Mouse (Mus musculus): ENCODE results near the gene Wdr17. TPM values are rescaled to one million over a fixed set of nuclear protein-coding genes. Genes with fewer than 3 reads are reported as not detected.

The Wdr17 gene
- total and polyA plus RNA-seq, 2 experiments from 2014 or later = 17.8 to 24.3 TPM

GRCm38 (mm10) chr8:54792699-54793061 is 94.3 kb downstream of the Wdr17 start:
- WGBS = 45% methylated on average over 2 of the region's 2 CpGs
- no peak overlapping the region for H3K4me2 ChIP-seq (ENCODE audit: low read depth)
- H3K9ac ChIP-seq = no peak overlapping the region
- DNase-seq (no peak), ATAC-seq (no peak)
- no peaks in the 10 kb centered on the region for H3K9me3 ChIP-seq (ENCODE audit: low read length)
- H3K4me1 ChIP-seq (ENCODE audit: insufficient read depth) = no peaks in the 10 kb centered on the region
- H3K36me3 ChIP-seq (ENCODE audit: insufficient read depth) = no peaks in the 10 kb centered on the region
- TF ChIP-seq CTCF (IDR thresholded peaks at IDR 0.05; ENCODE audit: low read depth) = no peak
- no peak overlapping the region for H3K4me3 ChIP-seq (ENCODE audit: low read depth, low read length)
- H3K27ac ChIP-seq (ENCODE audit: low read depth, low read length) = no peak overlapping the region
- no peaks in the 10 kb centered on the region for H3K27me3 ChIP-seq (ENCODE audit: insufficient read depth, low read length)

- Histone ChIP-seq H3K9ac (no peak overlapping the region), H3K9me3 (ENCODE audit: low read length) (no peaks in the 10 kb centered on the region), H3K4me3 (ENCODE audit: low read depth, low read length) (no peak overlapping the region), H3K4me1 (ENCODE audit: insufficient read depth) (no peaks in the 10 kb centered on the region), H3K4me2 (ENCODE audit: low read depth) (no peak overlapping the region), H3K27me3 (ENCODE audit: insufficient read depth, low read length) (no peaks in the 10 kb centered on the region), H3K36me3 (ENCODE audit: insufficient read depth) (no peaks in the 10 kb centered on the region), H3K27ac (ENCODE audit: low read depth, low read length) (no peak overlapping the region)
- ATAC-seq (peak; percentile 45; the same call in 1 of the 2 replicates), DNase-seq (no peak)
- TF ChIP-seq CTCF (IDR thresholded peaks at IDR 0.05; ENCODE audit: low read depth) = no peak
- 40% methylated on average over 2 of the region's 2 CpGs for WGBS
These were observed 94.9 kb downstream of the Wdr17 start for GRCm38 (mm10) chr8:54791858-54792698.

GRCm38 (mm10) chr8:54780134-54780942 is 106.6 kb downstream of the Wdr17 start:
- 5% methylated on average over 16 of the region's 16 CpGs for WGBS
- peak overlapping the region; percentile 47 for H3K9ac ChIP-seq

GRCm38 (mm10) chr8:54779317-54780133 is 107.5 kb downstream of the Wdr17 start:
- DNase-seq = no peak
- H3K27me3 ChIP-seq (ENCODE audit: insufficient read depth, low read length) = no peaks in the 10 kb centered on the region
- peak; percentile 60 for ATAC-seq
- H3K9me3 ChIP-seq (ENCODE audit: low read length) = no peaks in the 10 kb centered on the region
- H3K36me3 ChIP-seq (ENCODE audit: insufficient read depth) = no peaks in the 10 kb centered on the region
- WGBS = 1% methylated on average over 23 of the region's 23 CpGs
- peak overlapping the region; percentile 62 for H3K27ac ChIP-seq (ENCODE audit: low read depth, low read length)
- H3K4me1 ChIP-seq (ENCODE audit: insufficient read depth) = no peaks in the 10 kb centered on the region
- H3K4me3 ChIP-seq (ENCODE audit: low read depth, low read length) = peak overlapping the region; percentile 40
- H3K9ac ChIP-seq = peak overlapping the region; percentile 47
- TF ChIP-seq CTCF (IDR thresholded peaks at IDR 0.05; ENCODE audit: low read depth) = no peak
- peak overlapping the region; percentile 77 for H3K4me2 ChIP-seq (ENCODE audit: low read depth)

More at GRCm38 (mm10) chr8:54780134-54780942, 106.6 kb downstream of the Wdr17 start:
- H3K4me2 ChIP-seq (ENCODE audit: low read depth) = peak overlapping the region; percentile 77
- H3K4me3 ChIP-seq (ENCODE audit: low read depth, low read length) = peak overlapping the region; percentile 40
- H3K9me3 ChIP-seq (ENCODE audit: low read length) = no peaks in the 10 kb centered on the region
- peak; percentile 91 for ATAC-seq
- H3K4me1 ChIP-seq (ENCODE audit: insufficient read depth) = no peaks in the 10 kb centered on the region
- H3K36me3 ChIP-seq (ENCODE audit: insufficient read depth) = no peaks in the 10 kb centered on the region
- no peak for TF ChIP-seq CTCF (IDR thresholded peaks at IDR 0.05; ENCODE audit: low read depth)
- H3K27me3 ChIP-seq (ENCODE audit: insufficient read depth, low read length) = no peaks in the 10 kb centered on the region
- peak overlapping the region; percentile 62 for H3K27ac ChIP-seq (ENCODE audit: low read depth, low read length)
- DNase-seq = peak; percentile 75

- peak; percentile 16 for DNase-seq
- H3K27me3 ChIP-seq (ENCODE audit: insufficient read depth, low read length) = no peaks in the 10 kb centered on the region
- H3K9ac ChIP-seq = no peak overlapping the region
These were observed 110.0 kb downstream of the Wdr17 start for GRCm38 (mm10) chr8:54777012-54777411.

GRCm38 (mm10) chr8:54776241-54776640 is 110.7 kb downstream of the Wdr17 start:
- Histone ChIP-seq H3K9me3 (ENCODE audit: low read length) (no peaks in the 10 kb centered on the region), H3K36me3 (ENCODE audit: insufficient read depth) (no peaks in the 10 kb centered on the region), H3K4me3 (ENCODE audit: low read depth, low read length) (no peak overlapping the region), H3K4me1 (ENCODE audit: insufficient read depth) (no peaks in the 10 kb centered on the region), H3K4me2 (ENCODE audit: low read depth) (no peak overlapping the region), H3K27me3 (ENCODE audit: insufficient read depth, low read length) (no peaks in the 10 kb centered on the region), H3K9ac (no peak overlapping the region), H3K27ac (ENCODE audit: low read depth, low read length) (no peak overlapping the region)
- no peak for TF ChIP-seq CTCF (IDR thresholded peaks at IDR 0.05; ENCODE audit: low read depth)
- no peak for ATAC-seq
- no peak for DNase-seq

More at GRCm38 (mm10) chr8:54777012-54777411, 110.0 kb downstream of the Wdr17 start:
- H3K36me3 ChIP-seq (ENCODE audit: insufficient read depth) = no peaks in the 10 kb centered on the region
- no peak overlapping the region for H3K27ac ChIP-seq (ENCODE audit: low read depth, low read length)
- H3K9me3 ChIP-seq (ENCODE audit: low read length) = no peaks in the 10 kb centered on the region
- ATAC-seq = no peak
- H3K4me2 ChIP-seq (ENCODE audit: low read depth) = no peak overlapping the region
- no peak for TF ChIP-seq CTCF (IDR thresholded peaks at IDR 0.05; ENCODE audit: low read depth)
- no peak overlapping the region for H3K4me3 ChIP-seq (ENCODE audit: low read depth, low read length)
- H3K4me1 ChIP-seq (ENCODE audit: insufficient read depth) = no peaks in the 10 kb centered on the region

Data from forebrain, postnatal 0 days (tissue).